Mouse (Mus musculus) forebrain, embryonic 10.5 days (tissue): Measurements from ENCODE around the gene Pkd1l2. TPM values are rescaled to one million over a fixed set of nuclear protein-coding genes. Genes with fewer than 3 reads are reported as not detected.
A peak's percentile ranks its signal among the peaks of the same experiment; 100 is the strongest.

Source experiments
- DNase-seq: peaks from one replicate; pipeline ENCODE4 v3.0.0-alpha.2; 2017; ENCODE audit warnings: low spot score; ENCODE audit errors: extremely low spot score
- H3K27ac ChIP-seq: fragments of 300-500 bp; sonication (generic); 2 replicates; pipeline ENCODE4 v1.5.1; 2016; ENCODE audit warnings: mild to moderate bottlenecking
- H3K27me3 ChIP-seq: fragments of 300-500 bp; sonication (generic); 2 replicates; pipeline ENCODE4 v1.6.1; 2016; ENCODE audit warnings: mild to moderate bottlenecking; ENCODE audit not compliant: poor library complexity, severe bottlenecking
- H3K36me3 ChIP-seq: fragments of 300-500 bp; sonication (generic); replicated peaks from 2 replicates; pipeline ENCODE4 v1.6.1; 2016; ENCODE audit warnings: mild to moderate bottlenecking, moderate library complexity
- H3K4me1 ChIP-seq: fragments of 300-500 bp; sonication (generic); 2 replicates; pipeline ENCODE4 v1.6.1; 2016
- H3K4me3 ChIP-seq: fragments of 300-500 bp; sonication (generic); 2 replicates; pipeline ENCODE4 v1.5.1; 2016; ENCODE audit warnings: mild to moderate bottlenecking, moderate library complexity
- H3K9me3 ChIP-seq: fragments of 300-500 bp; sonication (generic); 2 replicates; pipeline ENCODE4 v1.6.1; 2016; ENCODE audit warnings: mild to moderate bottlenecking, moderate library complexity
- WGBS: fragments of 180-500 bp; shearing (Covaris S2); methylation state at CpG from one replicate; pipeline ENCODE4 v1.1.7; 2016; 5-methylcytosine and 5-hydroxymethylcytosine counted together
- polyA plus RNA-seq: library from polyadenylated mRNA; unstranded; fragments of >200 nt; fragmentation: Nextera tagmentation; extraction: Ambion mirVana; gene quantifications from 2 replicates; pipeline ENCODE4 v1.2.1, GENCODE M21; 2016

Gene Pkd1l2
- polyA plus RNA-seq, 1 experiment from 2014 or later = not detected

DNA sequence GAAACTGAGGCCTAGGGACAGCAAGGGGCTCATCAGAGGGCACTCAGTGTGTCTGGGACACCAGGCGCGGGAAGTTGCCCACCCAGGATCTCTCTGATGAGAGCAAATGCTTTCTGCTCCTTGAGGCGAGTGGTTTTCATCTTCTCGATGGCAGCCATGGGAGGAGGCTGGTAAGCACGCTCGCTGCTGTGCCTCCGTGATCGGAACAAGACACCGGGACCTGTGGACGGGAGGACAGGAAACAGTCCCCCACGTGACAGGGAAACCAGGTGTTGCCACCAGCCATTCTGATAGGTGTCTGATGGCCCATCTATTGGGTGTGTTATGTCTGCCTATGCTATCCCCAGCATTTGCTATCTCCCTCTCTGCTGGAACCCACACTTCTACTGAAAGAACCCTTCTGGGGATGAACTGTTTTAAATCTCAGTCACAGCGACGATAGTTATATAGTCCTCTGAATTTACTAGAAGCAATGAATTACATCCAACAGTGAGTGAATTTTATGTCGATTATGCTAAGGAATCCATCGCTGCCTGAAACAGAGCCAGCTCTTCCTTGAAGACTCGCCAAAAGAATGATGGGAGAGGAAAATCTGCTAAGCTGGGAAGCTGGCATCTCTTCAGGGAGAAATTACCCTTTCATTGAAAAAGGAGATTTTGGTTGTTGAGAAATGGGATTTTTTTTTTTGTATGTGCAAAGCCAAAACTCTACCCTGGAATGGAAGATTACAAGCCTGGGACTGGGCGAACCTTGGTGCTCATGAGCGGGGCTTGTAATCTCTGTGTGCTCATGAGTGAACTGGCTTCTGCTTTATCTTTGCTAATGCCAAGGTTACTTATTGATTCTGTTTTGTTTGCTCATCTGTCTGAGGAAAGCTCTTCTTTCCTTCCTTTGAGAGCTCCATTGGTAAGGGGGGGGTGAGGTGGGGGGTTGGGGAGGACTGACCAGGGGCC is 62.6 kb downstream of the Pkd1l2 start:
- 90% methylated on average over 18 of the region's 18 CpGs for WGBS
- Histone ChIP-seq H3K27me3 (peaks cover 21% of the 10 kb centered on the region; the same call in 1 of the 2 replicates), H3K4me3 (no peak overlapping the region), H3K4me1 (no peaks in the 10 kb centered on the region), H3K9me3 (no peaks in the 10 kb centered on the region), H3K36me3 (no peaks in the 10 kb centered on the region), H3K27ac (no peak overlapping the region)
- no peak for DNase-seq

DNA sequence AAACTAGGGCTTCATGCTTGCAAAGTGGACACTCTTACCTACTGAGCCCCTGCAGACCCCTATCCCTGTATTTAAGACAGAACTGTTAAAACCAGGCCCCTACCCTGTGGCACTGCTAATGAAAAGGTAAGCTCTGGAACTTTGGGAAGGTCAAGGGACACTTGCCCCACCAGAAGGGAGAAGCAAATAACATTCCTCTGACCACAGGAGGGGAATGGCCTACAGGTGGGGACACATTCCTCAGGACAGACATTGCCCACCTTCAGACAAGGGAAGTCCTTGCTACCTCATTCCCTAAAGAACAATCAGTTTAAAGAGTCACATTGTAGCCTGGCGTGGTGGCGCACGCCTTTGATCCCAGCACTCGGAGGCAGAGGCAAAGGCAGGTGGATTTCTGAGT is 64.4 kb downstream of the Pkd1l2 start:
- DNase-seq = no peak
- Histone ChIP-seq H3K4me3 (no peak overlapping the region), H3K27me3 (peaks cover 21% of the 10 kb centered on the region; the same call in 1 of the 2 replicates), H3K27ac (no peak overlapping the region), H3K4me1 (no peaks in the 10 kb centered on the region), H3K36me3 (no peaks in the 10 kb centered on the region), H3K9me3 (no peaks in the 10 kb centered on the region)
- 93% methylated on average over 4 of the region's 4 CpGs for WGBS

DNA sequence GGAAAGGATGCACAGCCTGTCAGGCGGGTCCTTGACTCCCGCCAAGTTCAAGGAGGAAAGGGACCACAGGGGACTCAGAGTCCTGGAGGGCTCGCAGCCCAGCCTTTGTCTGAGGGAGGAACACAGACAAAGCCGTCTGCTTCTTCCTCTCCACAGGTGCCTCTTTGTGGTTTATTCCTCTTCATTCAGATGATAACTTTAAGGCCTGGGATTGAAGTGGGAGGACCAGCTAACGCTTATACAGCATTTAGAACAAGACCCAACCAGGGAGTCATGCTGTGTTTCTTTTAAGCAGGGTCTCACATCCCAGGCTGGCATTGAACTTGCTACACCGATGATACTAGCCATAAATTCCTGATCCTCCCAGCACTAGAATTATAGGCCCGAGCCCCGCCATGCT is 65.2 kb downstream of the Pkd1l2 start:
- H3K9me3 ChIP-seq = no peaks in the 10 kb centered on the region
- WGBS = 33% methylated on average over 8 of the region's 8 CpGs
- no peaks in the 10 kb centered on the region for H3K36me3 ChIP-seq
- DNase-seq = no peak
- H3K4me3 ChIP-seq = no peak overlapping the region
- no peaks in the 10 kb centered on the region for H3K4me1 ChIP-seq
- H3K27me3 ChIP-seq = peaks cover 21% of the 10 kb centered on the region; the same call in 1 of the 2 replicates
- no peak overlapping the region for H3K27ac ChIP-seq

DNA sequence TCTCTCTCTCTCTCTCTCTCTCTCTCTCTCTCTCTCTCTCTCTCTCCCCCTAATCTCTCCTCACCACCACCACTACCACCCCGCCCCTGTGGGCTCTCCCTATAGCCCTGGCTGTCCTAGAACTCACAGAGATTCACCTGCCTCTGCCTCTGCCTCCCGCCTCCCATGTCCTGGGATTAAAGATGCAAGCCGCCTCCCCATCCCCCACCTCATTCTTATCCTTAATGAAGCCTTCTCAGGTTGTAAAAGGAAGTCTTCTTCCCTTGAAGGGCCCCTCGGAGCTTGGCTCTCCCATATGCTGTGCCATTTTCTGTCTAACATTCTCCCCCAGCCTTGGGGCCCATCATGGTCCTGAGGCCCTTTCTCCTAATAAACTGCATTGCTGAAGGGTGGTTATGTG is 66.6 kb downstream of the Pkd1l2 start:
- no peaks in the 10 kb centered on the region for H3K36me3 ChIP-seq
- 65% methylated on average over 4 of the region's 4 CpGs for WGBS
- DNase-seq = no peak

DNA sequence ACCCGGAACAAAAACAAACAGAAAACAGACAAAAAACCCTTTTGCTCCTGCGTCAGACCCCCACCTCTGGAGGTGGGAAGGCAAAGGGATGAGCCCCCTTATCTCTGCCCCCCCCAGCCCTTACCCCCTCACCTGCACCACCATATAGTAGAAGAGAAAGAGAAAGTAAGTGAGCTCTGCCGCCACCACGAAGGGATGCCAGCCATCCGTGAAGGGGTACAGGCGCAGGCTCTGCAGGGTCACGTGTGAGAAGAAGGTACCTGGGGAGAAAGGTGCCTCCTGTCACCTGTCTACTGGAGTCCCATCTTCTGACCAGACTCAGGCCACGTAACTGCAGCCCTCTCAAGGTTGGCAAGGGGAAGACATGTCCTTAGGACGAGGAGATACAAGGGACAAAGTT is 70.9 kb downstream of the Pkd1l2 start:
- H3K27me3 ChIP-seq = peaks cover 9% of the 10 kb centered on the region; the same call in 1 of the 2 replicates
- H3K4me1 ChIP-seq = no peaks in the 10 kb centered on the region
- no peak for DNase-seq
- 88% methylated on average over 9 of the region's 9 CpGs for WGBS
- H3K27ac ChIP-seq = no peak overlapping the region
- no peaks in the 10 kb centered on the region for H3K36me3 ChIP-seq
- no peaks in the 10 kb centered on the region for H3K9me3 ChIP-seq
- no peak overlapping the region for H3K4me3 ChIP-seq

More for the DNA sequence above, 66.6 kb downstream of the Pkd1l2 start:
- H3K27me3 ChIP-seq = peaks cover 21% of the 10 kb centered on the region; the same call in 1 of the 2 replicates
- no peaks in the 10 kb centered on the region for H3K4me1 ChIP-seq
- H3K4me3 ChIP-seq = no peak overlapping the region
- H3K27ac ChIP-seq = no peak overlapping the region
- no peaks in the 10 kb centered on the region for H3K9me3 ChIP-seq

DNA sequence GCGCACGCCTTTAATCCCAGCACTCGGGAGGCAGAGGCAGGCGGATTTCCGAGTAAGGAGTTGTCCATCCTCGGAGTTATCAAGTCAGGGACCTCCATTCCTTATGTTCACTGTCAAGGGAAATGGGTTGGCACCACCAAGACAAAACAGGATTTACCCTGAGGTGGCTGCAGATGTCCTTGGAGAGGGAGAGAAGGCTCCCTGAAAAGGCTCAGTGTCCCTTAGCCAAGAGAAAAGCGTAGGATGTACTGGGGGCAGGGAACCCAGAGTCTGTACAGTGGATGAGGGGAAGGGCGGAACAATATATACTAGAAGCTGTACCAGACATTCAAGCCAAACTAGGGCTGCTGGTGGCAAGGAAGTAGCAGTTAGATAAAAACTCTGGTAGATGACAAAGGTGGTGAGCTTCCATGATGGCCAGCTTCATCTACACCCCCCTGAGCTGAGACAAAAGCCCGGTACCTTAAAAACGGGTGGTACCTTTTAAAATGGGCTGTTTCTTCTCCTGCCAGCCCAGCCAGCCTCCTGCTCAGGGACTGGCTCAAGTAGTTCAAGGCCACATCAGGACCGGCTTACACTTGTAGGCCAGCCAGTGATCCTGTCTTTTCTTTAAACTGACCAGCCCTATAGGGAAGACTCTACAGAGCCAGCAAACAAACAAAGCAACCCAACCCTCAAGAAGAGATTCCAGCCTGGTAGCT is 88.1 kb downstream of the Pkd1l2 start:
- no peak for DNase-seq
- WGBS = 68% methylated on average over 11 of the region's 11 CpGs
- Histone ChIP-seq H3K36me3 (peaks cover 18% of the 10 kb centered on the region), H3K27me3 (no peaks in the 10 kb centered on the region), H3K4me1 (peaks cover 28% of the 10 kb centered on the region), H3K27ac (peak overlapping the region; percentile 84), H3K9me3 (no peaks in the 10 kb centered on the region), H3K4me3 (peak overlapping the region; percentile 65)

DNA sequence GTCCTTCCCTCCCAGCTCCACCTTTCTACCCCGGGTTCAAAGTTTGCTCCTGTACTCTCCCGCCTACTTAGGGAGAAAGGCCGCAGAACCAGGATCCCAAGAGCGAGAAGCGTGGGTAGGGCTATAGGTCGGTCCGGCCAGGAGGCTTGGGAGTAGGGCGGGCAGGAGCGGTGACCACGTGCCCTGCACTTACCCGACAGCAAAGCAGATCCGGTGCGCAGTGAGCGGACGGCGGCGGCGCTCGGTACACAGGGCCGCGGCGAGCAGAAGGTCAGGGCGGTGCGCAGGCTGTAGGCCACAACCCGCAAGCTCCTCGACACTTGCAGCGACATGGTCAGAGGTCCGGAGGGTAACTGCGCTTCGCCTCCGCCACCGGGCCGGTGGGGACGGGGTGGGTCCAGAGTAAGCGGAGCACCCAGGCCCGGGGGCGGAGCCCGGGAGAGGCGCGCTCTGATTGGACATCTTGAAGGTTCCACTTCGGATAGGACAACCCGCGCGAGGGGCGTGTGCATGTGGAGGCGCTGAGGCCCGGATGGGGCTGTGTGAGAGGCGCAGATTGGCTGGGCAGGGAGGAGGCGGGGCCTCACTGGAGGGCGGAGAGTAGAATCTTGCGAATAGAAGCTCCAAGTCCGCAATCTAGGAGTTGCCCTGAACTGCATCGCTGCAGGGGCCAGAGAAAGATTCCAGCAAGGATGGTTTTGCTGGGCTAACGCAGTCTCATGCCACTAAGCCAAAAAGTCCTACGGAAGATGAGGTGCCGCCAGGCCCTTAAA is 89.0 kb downstream of the Pkd1l2 start, which contains the start of gene Gcsh:
Gene Gcsh (minus strand): TSS at position 443 of the 773 bp plus-strand sequence.
- under 1% methylated on average over 56 of the region's 56 CpGs for WGBS
- Histone ChIP-seq H3K4me3 (peak within 1 kb of the TSS; percentile 65), H3K9me3 (no peaks in the 10 kb centered on the region), H3K4me1 (peaks cover 28% of the 10 kb centered on the region), H3K36me3 (peaks cover 25% of the 10 kb centered on the region), H3K27me3 (no peaks in the 10 kb centered on the region), H3K27ac (peak within 1 kb of the TSS; percentile 89)
- DNase-seq = peak; percentile 99

DNA sequence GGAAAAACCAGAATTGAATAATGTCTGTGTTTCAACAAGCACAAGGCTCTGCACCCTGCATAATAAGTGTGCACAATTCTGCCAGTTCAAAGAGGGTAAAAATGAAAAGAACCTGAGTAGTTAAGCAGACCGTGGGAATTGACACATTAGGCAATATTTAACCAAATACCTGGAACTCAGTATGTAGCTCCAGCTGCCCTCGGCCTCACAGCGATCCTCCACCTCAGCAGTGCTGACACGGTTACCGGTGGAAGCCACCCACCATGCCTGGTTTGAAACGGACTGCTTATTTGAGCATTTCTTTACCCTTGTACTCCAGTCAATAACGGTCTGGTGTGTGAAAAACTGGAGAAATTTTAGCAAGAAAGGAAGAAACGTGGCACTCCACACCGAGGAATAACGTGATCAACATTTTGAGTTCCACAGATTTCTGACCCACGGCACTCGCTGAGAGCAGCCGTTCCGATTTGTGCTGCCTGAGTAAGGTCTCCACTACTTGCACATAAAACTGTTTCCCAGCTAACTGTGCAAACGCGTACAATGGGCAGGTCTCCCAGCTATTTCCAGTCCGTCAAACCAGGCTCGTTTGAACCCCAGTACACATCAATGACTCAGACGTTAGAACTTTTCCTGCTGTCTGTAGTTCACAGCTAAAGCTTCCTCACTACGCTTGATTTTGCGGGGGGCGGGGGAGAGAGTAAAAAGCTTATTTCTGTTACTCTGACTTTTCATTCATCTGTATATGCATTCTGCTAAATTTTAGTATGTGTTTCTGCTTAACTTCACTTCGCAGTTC is 89.9 kb downstream of the Pkd1l2 start:
- H3K4me1 ChIP-seq = peaks cover 28% of the 10 kb centered on the region
- H3K4me3 ChIP-seq = peak overlapping the region; percentile 65
- no peaks in the 10 kb centered on the region for H3K9me3 ChIP-seq
- DNase-seq = no peak
- H3K36me3 ChIP-seq = peaks cover 35% of the 10 kb centered on the region
- peak overlapping the region; percentile 89 for H3K27ac ChIP-seq
- H3K27me3 ChIP-seq = no peaks in the 10 kb centered on the region
- WGBS = 17% methylated on average over 23 of the region's 23 CpGs

DNA sequence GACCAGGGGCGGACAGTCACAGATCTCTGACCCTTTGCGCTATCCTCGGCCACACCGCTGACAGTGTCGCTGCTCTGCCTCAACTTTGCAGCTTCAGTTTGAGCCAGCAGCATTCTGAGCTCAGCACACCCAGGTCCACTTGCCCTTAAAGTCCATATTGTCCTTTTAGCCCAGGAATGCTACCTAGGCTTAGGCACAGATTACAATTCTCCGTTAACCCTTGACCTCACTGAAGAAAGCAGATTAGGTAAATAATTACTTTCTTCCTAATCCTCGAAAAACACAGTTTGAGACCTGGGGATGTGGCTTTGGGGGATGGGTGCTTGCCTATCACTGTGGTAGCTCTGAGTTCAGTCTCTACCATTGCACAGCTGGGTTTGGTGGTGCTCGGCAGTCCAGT is 91.0 kb downstream of the Pkd1l2 start:
- WGBS = 64% methylated on average over 8 of the region's 8 CpGs
- H3K36me3 ChIP-seq = peaks cover 45% of the 10 kb centered on the region
- H3K9me3 ChIP-seq = no peaks in the 10 kb centered on the region
- H3K27me3 ChIP-seq = no peaks in the 10 kb centered on the region
- H3K4me3 ChIP-seq = 0 out of 2 replicates have a peak overlapping the region, but pooled peaks have one; percentile 65
- peaks cover 28% of the 10 kb centered on the region for H3K4me1 ChIP-seq
- H3K27ac ChIP-seq = no peak overlapping the region
- no peak for DNase-seq

DNA sequence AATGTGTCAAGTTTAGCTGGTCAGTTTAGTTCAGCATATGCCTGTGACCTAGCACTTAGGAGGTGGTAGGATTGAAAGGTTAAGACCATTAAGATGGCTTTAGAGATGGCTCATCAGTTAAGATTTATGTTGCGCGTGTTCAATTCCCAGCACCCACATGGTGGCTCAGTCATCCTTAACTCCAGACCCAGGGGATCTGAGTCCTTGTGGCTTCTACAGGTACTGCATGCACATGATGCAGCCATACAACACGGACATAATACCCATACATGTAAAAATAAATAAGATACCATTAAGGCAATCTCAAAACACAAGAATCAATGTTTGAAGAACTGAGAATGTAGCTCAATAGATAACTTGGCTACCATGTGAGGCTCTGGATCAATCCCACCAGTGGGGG is 92.4 kb downstream of the Pkd1l2 start:
- Histone ChIP-seq H3K4me3 (no peak overlapping the region), H3K27me3 (no peaks in the 10 kb centered on the region), H3K36me3 (peaks cover 59% of the 10 kb centered on the region), H3K27ac (no peak overlapping the region), H3K4me1 (peaks cover 28% of the 10 kb centered on the region), H3K9me3 (no peaks in the 10 kb centered on the region)
- 93% methylated on average over 3 of the region's 3 CpGs for WGBS
- DNase-seq = no peak

DNA sequence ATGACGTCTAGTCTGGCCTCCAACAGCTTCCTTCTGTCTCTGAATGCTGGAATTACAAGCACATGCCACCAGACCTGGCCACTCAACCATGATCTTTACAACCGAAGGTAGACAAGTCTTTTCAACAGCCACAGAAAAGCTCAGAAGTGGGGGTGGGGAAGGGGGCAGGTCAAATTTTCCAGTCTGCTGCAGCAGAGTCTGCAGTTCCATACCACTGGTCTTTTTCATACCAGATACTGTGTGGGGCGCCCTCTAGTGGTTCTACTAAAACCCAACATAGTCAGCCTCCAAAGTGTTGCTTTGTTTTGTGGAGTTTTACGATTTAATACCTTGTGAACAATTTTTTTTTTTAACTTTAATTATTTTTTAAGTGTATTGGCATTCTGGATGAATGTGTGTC is 102.1 kb downstream of the Pkd1l2 start:
- H3K36me3 ChIP-seq = peaks cover 40% of the 10 kb centered on the region
- H3K27me3 ChIP-seq = no peaks in the 10 kb centered on the region
- H3K9me3 ChIP-seq = no peaks in the 10 kb centered on the region
- H3K4me1 ChIP-seq = peaks cover 29% of the 10 kb centered on the region
- peak; percentile 70 for DNase-seq
- no peak overlapping the region for H3K27ac ChIP-seq
- no peak overlapping the region for H3K4me3 ChIP-seq
- 19% methylated on average over 4 of the region's 4 CpGs for WGBS
